Mouse (Mus musculus): ENCODE data around the gene Wt1.

Wt1 gene

GRCm38 (mm10) chr2:105126279-105126678 lies at the start of gene Wt1:
Gene Wt1, plus strand, starts transcription at chr2:105126529.
- DNase-seq (ENCODE audit: low spot score in 2 of 2) = no peak

GRCm38 (mm10) chr2:105077151-105077550 lies 49.2 kb upstream of the Wt1 start:
- no peak for DNase-seq (ENCODE audit: low spot score in 2 of 2)

- no peak for DNase-seq (ENCODE audit: low spot score in 2 of 2)
Measured at GRCm38 (mm10) chr2:105082256-105082790, 44.0 kb upstream of the Wt1 start.

GRCm38 (mm10) chr2:105084035-105084434 lies 42.3 kb upstream of the Wt1 start:
- DNase-seq (ENCODE audit: low spot score in 2 of 2) = no peak

- no peak for DNase-seq (ENCODE audit: low spot score in 2 of 2)
Measured at GRCm38 (mm10) chr2:105086081-105086480, 40.2 kb upstream of the Wt1 start.

GRCm38 (mm10) chr2:105088005-105088404 lies 38.3 kb upstream of the Wt1 start:
- no peak for DNase-seq (ENCODE audit: low spot score in 2 of 2)

- DNase-seq (ENCODE audit: low spot score in 2 of 2) = no peak
Measured at GRCm38 (mm10) chr2:105089083-105089482, 37.2 kb upstream of the Wt1 start.

- DNase-seq (ENCODE audit: low spot score in 2 of 2) = no peak
Measured at GRCm38 (mm10) chr2:105089581-105090508, 36.5 kb upstream of the Wt1 start.

GRCm38 (mm10) chr2:105090991-105091390 lies 35.3 kb upstream of the Wt1 start:
- no peak for DNase-seq (ENCODE audit: low spot score in 2 of 2)

GRCm38 (mm10) chr2:105091718-105092117 lies 34.6 kb upstream of the Wt1 start, which contains the start of gene Gm11060:
Gene Gm11060, plus strand, starts transcription at chr2:105092018.
- no peak for DNase-seq (ENCODE audit: low spot score in 2 of 2)

- no peak for DNase-seq (ENCODE audit: low spot score in 2 of 2)
Measured at GRCm38 (mm10) chr2:105097294-105097953, 28.9 kb upstream of the Wt1 start.

- no peak for DNase-seq (ENCODE audit: low spot score in 2 of 2)
Measured at GRCm38 (mm10) chr2:105099410-105099809, 26.9 kb upstream of the Wt1 start.

- no peak for DNase-seq (ENCODE audit: low spot score in 2 of 2)
Measured at GRCm38 (mm10) chr2:105100541-105100940, 25.8 kb upstream of the Wt1 start.

- DNase-seq (ENCODE audit: low spot score in 2 of 2) = peak; percentile 59 to 92
Measured at GRCm38 (mm10) chr2:105108703-105109158, 17.6 kb upstream of the Wt1 start.

GRCm38 (mm10) chr2:105114074-105114473 lies 12.3 kb upstream of the Wt1 start:
- no peak for DNase-seq (ENCODE audit: low spot score in 2 of 2)

GRCm38 (mm10) chr2:105117669-105118068 lies 8.7 kb upstream of the Wt1 start:
- DNase-seq (ENCODE audit: low spot score in 2 of 2) = no peak

GRCm38 (mm10) chr2:105122216-105122615 lies 4.1 kb upstream of the Wt1 start:
- no peak for DNase-seq (ENCODE audit: low spot score in 2 of 2)

GRCm38 (mm10) chr2:105122886-105123285 lies 3.4 kb upstream of the Wt1 start:
- DNase-seq (ENCODE audit: low spot score in 2 of 2) = no peak

- no peak for DNase-seq (ENCODE audit: low spot score in 2 of 2)
Measured at GRCm38 (mm10) chr2:105123431-105123830, 2.9 kb upstream of the Wt1 start.

GRCm38 (mm10) chr2:105123881-105124280 lies 2.4 kb upstream of the Wt1 start:
- no peak for DNase-seq (ENCODE audit: low spot score in 2 of 2)

- DNase-seq (ENCODE audit: low spot score in 2 of 2) = no peak
Measured at GRCm38 (mm10) chr2:105124391-105124790, 1.9 kb upstream of the Wt1 start.

GRCm38 (mm10) chr2:105125205-105125604 lies 1.1 kb upstream of the Wt1 start:
- DNase-seq (ENCODE audit: low spot score in 2 of 2) = no peak
